Mouse (Mus musculus): Measurements from ENCODE around the gene Fgl2. TPM values are rescaled to one million over a fixed set of nuclear protein-coding genes. Genes with fewer than 3 reads are reported as not detected.

Fgl2 gene
- polyA plus RNA-seq, 1 experiment from 2014 or later, result 4.6 TPM

DNA sequence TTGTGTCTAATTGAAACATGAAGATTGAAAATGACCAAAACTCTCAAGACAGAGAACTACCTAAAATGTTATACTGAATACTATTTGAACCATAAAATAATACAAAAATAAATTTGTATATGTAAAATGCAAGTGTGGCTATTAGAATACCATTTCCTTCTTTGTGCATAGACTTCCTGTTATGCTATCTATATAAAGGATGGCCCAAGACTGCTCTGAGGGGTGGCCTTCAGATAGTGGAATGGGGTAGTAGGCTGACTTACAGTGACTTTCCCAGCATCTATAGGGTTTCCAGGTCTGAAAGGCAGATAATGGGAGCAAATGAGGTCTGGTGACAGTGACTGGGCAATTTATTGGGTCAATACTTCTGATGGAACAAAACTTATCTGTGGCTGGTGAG lies 14.9 kb downstream of the Fgl2 start:
- Histone ChIP-seq H3K9ac (no peak overlapping the region), H3K4me2 (no peak overlapping the region), H3K4me1 (replicated peaks) (peaks cover 4% of the 10 kb centered on the region; the same call in 1 of the 2 replicates), H3K27me3 (no peaks in the 10 kb centered on the region), H3K27ac (no peak overlapping the region), H3K4me3 (no peak overlapping the region), H3K36me3 (no peaks in the 10 kb centered on the region), H3K9me3 (no peaks in the 10 kb centered on the region)
- no peak for ATAC-seq (ENCODE audit: low FRiP score)

DNA sequence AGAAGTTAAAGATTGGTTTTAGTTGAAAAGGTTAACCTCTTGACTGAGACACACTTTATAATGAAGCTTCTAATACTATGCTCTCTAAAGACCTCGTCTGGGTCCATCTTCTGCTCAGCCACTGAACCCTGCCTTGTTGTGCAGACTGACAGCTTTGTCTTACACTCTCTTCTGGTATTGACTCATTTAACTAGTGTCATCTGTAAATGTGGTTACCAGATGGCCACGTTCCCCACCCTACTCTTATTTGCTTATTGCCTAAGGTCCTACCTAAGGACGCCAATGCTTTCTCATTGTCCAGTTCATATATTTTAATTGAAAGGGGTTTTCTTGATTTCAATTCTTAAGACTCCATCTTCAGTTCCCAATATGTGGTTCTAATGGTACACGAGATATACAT lies 16.4 kb downstream of the Fgl2 start:
- H3K4me1 ChIP-seq (replicated peaks), result peaks cover 4% of the 10 kb centered on the region; the same call in 1 of the 2 replicates
- ATAC-seq (ENCODE audit: low FRiP score), result no peak
- no peaks in the 10 kb centered on the region for H3K27me3 ChIP-seq

DNA sequence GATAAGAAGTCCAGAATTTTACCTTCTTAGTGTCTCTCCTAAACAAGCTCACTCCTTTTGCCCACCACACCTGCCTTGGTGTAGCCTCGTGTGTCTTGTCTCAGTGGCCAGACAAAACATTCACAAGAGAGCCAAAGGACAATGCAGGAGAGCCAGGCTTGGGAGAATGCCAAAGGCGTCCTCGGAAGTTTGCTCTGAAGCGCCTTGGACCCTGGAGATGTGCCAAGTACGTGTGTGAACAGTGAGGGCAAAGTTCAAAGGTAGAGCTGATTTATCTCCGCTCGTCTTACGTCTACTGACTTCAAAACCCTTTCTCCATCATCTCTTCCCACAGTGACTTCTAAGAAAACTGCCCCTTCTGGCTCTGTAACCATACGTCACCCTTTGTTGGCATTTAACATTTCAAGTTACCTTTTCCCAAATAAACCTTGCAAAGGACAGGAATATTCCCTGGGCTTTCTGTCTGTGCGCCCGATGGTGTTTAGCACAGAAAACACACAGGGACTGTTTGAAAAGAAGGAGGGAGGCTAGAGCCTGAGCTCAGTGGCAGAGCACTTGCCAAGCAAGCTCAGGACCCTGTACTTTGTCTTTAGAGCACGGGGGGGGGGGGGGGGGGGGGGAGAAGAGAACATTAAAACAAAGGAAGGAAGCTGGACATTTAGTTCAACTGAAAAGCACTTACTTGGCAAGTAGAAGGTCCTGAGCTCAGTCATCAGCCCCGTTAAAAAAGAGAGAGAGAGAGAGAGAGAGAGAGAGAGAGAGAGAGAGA lies 19.4 kb downstream of the Fgl2 start:
- Histone ChIP-seq H3K36me3 (no peaks in the 10 kb centered on the region), H3K4me3 (no peak overlapping the region)

More for the DNA sequence above, 16.4 kb downstream of the Fgl2 start:
- H3K4me2 ChIP-seq, result no peak overlapping the region
- H3K9ac ChIP-seq, result no peak overlapping the region
- no peaks in the 10 kb centered on the region for H3K36me3 ChIP-seq
- WGBS, result 83% methylated on average over 4 of the region's 4 CpGs
- H3K27ac ChIP-seq, result no peak overlapping the region
- no peak overlapping the region for H3K4me3 ChIP-seq
- H3K9me3 ChIP-seq, result no peaks in the 10 kb centered on the region

DNA sequence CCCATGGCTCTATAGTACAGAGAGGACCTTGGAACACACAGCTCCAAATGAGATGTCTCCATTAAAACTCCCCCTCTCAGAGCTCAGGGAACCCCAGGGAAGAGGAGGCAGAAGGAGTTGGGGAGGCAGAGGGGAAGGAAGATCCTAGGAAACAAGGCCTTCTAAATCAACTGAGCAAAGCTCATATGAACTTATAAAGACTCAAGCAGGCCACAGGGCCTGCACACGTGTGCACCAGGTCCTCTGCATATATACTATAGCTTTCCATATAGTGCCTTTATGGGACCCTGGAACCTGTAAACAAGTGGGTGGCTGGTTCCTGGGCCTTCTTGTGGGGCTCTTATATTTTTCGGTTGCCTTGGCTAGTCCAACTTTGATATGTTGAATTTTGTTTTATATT lies 22.1 kb downstream of the Fgl2 start:
- Histone ChIP-seq H3K27ac (no peak overlapping the region), H3K4me1 (replicated peaks) (peaks cover 9% of the 10 kb centered on the region), H3K9ac (no peak overlapping the region), H3K9me3 (no peaks in the 10 kb centered on the region), H3K4me2 (no peak overlapping the region), H3K36me3 (no peaks in the 10 kb centered on the region), H3K27me3 (no peaks in the 10 kb centered on the region), H3K4me3 (no peak overlapping the region)
- no peak for ATAC-seq (ENCODE audit: low FRiP score)
- 90% methylated on average over 2 of the region's 2 CpGs for WGBS

More for the DNA sequence above, 19.4 kb downstream of the Fgl2 start:
- no peak overlapping the region for H3K27ac ChIP-seq
- H3K4me1 ChIP-seq (replicated peaks), result peaks cover 9% of the 10 kb centered on the region
- H3K27me3 ChIP-seq, result no peaks in the 10 kb centered on the region
- no peak for ATAC-seq (ENCODE audit: low FRiP score)
- no peak overlapping the region for H3K4me2 ChIP-seq
- H3K9me3 ChIP-seq, result no peaks in the 10 kb centered on the region
- 57% methylated on average over 12 of the region's 13 CpGs for WGBS
- no peak overlapping the region for H3K9ac ChIP-seq

DNA sequence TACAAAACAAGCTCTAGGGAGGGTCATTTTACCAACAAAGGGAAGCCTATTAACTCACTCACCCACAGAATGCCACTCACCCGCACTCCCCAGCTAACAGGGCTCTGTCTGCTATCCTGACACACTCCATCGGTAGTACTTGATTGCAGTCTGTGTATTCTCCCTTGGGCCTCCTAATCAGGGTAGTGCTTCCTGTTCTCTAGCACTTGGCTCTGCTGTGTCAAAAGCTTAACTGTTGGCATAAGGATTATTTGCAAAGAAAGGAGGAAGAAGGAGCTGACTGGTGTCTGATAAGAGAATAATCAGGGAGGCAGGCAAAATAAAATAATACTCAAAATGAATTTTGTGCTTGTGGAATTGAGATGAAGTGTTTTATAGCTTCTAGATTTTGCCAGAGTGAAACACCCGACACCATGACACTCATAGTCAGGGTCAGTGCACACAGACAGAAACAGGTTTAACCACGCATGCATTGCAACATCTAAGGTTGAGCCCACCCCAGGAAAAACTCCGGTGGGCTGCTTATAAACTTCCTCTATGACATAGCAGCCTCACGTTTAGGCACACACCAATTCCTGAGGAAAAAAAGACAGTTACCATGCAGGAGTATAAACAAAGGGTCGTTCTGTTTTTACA lies 22.9 kb downstream of the Fgl2 start:
- H3K4me2 ChIP-seq, result no peak overlapping the region
- no peaks in the 10 kb centered on the region for H3K9me3 ChIP-seq
- H3K4me3 ChIP-seq, result no peak overlapping the region
- no peaks in the 10 kb centered on the region for H3K36me3 ChIP-seq
- WGBS, result 59% methylated on average over 7 of the region's 7 CpGs
- H3K4me1 ChIP-seq (replicated peaks), result peaks cover 9% of the 10 kb centered on the region
- no peak for ATAC-seq (ENCODE audit: low FRiP score)
- no peak overlapping the region for H3K9ac ChIP-seq
- H3K27ac ChIP-seq, result no peak overlapping the region
- H3K27me3 ChIP-seq, result no peaks in the 10 kb centered on the region

DNA sequence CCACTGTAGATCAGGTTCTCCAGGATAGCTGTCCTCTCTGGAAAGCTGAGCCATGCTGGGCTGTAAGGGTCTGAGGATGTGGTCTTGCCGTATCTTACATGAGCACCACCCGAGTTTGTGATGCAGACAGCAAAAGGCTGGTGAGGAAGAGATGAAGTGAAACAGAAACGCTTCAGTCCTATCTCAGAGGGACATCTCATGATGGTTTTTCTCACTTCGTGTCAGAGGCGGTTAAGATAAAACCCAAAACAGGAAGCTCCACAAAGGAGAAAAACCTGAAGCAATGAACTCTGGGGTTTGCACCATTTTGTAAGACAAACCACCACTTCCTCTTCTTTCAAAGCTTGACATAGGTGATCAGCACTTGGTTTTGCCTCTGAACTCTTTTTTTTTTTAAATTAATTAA lies 38.8 kb downstream of the Fgl2 start:
- Histone ChIP-seq H3K9ac (no peak overlapping the region), H3K27me3 (no peaks in the 10 kb centered on the region), H3K27ac (no peak overlapping the region), H3K4me3 (no peak overlapping the region), H3K4me2 (no peak overlapping the region), H3K36me3 (no peaks in the 10 kb centered on the region), H3K9me3 (no peaks in the 10 kb centered on the region), H3K4me1 (replicated peaks) (no peaks in the 10 kb centered on the region)
- ATAC-seq (ENCODE audit: low FRiP score), result no peak
- WGBS, result 89% methylated on average over 5 of the region's 5 CpGs

DNA sequence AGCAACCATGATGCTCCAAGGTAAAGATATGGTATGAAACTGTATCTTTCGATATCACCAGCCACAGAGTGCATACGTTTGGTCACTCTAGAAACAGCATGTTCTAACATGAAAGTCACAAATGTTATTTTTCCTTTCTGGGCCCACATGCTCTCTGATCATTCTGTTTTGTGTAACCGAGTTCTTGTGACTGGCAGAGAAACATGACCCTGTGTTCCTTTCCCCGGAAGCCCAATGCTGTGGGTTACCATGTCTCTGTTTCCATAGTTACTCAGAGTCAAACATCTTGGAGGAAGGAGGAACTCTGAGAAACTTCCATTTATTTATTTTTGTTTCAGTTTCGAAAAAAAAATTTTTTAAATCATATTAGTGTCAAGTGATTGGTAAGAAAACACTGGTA lies 39.6 kb downstream of the Fgl2 start:
- Histone ChIP-seq H3K4me1 (replicated peaks) (no peaks in the 10 kb centered on the region), H3K36me3 (no peaks in the 10 kb centered on the region), H3K27me3 (no peaks in the 10 kb centered on the region), H3K9me3 (no peaks in the 10 kb centered on the region), H3K4me3 (no peak overlapping the region), H3K9ac (no peak overlapping the region), H3K27ac (no peak overlapping the region), H3K4me2 (no peak overlapping the region)
- no peak for ATAC-seq (ENCODE audit: low FRiP score)
- WGBS, result 76% methylated on average over 5 of the region's 5 CpGs

DNA sequence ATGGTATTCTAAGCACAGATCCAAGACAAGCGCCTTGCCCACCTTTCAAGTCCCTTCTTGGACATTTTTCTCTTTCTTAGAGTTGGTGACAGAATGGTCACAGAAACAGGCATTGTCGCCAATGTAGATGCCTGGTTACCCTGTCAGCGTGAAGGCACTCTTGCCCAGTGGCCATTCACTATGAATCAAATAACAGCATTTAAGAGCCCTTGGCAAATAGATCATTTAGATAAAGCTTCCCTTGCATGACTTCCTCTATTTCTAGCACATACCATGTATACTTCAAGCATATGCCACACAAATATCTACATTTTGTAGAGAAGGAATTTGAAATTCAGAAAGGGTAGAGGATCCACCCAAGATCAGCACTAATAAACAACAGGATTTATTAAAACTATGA lies 40.9 kb downstream of the Fgl2 start:
- no peak for ATAC-seq (ENCODE audit: low FRiP score)
- WGBS, result 87% methylated on average over 3 of the region's 3 CpGs
- no peak overlapping the region for H3K9ac ChIP-seq
- no peaks in the 10 kb centered on the region for H3K9me3 ChIP-seq
- no peaks in the 10 kb centered on the region for H3K36me3 ChIP-seq
- no peak overlapping the region for H3K4me3 ChIP-seq
- H3K27ac ChIP-seq, result no peak overlapping the region
- H3K4me2 ChIP-seq, result no peak overlapping the region
- H3K27me3 ChIP-seq, result no peaks in the 10 kb centered on the region
- H3K4me1 ChIP-seq (replicated peaks), result no peaks in the 10 kb centered on the region

DNA sequence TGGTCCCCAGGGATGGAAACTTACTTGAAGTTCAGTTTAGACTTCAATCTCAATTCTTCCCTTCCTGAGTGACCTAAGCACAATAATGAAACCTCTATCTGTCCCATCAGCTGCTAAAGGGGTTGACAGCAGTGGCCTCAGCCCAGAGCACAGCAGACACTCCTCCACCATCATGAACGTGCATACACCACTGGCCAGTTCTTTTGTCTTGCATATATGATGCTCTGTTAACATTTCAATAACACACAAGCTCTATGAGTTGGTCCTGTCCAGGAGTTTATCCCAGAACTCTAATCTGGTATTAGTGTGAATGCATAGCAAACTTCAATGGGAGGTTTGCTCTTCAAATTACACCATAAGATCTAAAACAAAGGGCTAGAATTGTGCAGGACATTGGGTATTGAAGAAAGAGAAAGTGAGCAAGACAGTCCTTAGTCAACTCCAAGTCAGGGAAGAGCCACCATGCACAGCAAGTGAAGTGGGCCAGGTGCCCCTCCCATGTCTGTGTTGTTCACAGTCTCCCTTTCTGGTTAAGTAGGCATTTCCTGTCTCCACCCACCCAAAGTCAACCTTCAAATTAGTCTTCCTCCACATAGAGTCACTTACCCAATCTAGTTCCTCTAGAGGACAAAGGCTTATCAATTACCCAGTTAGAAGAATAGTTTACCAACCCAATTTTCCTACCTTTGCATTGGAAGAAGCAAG lies 41.8 kb downstream of the Fgl2 start:
- Histone ChIP-seq H3K4me2 (no peak overlapping the region), H3K4me1 (replicated peaks) (no peaks in the 10 kb centered on the region), H3K4me3 (no peak overlapping the region), H3K9ac (no peak overlapping the region), H3K27ac (no peak overlapping the region), H3K9me3 (no peaks in the 10 kb centered on the region), H3K27me3 (no peaks in the 10 kb centered on the region), H3K36me3 (no peaks in the 10 kb centered on the region)
- no peak for ATAC-seq (ENCODE audit: low FRiP score)
- 67% methylated on average over 1 of the region's 1 CpGs for WGBS

DNA sequence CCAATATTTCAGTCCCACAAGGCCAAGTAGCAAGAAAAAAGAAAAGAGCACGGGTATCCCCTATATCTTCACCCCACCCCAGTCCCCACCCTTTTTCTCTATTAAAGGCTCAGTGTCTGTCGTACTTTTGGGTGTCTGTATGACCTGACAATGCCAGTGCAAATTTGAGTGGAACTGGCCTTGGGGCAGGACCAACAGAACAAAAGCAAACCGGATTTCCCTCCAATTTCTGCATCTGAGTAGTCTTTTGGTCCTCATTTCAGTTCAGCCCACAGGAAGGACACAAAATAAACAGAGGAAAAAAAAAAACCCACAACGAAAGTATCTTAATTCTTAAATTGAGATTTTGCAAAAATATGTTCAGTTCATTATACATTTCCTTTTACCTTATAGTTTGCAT lies 46.2 kb downstream of the Fgl2 start:
- 75% methylated on average over 4 of the region's 4 CpGs for WGBS
- Histone ChIP-seq H3K4me1 (replicated peaks) (no peaks in the 10 kb centered on the region), H3K9ac (no peak overlapping the region)

DNA sequence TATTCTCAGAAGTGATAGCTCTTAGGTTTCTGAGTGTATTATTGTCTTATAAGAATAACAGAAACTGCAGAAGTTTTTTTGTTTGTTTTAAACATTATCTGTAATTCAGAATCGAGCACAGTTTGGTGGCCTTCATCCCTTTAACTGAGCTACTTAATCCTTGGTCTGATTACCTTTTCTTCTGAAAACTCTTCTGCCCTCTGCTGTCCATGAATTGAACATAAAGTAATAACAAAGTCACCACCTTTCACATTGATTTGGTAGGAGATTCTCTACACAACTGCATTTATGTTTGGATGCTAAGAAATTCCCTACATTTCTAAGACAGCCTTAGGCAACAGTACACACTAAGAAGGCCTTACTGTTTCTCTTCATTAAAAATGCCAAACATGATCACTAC lies 48.2 kb downstream of the Fgl2 start:
- WGBS, result 51% methylated on average over 1 of the region's 1 CpGs
- Histone ChIP-seq H3K4me3 (no peak overlapping the region), H3K36me3 (no peaks in the 10 kb centered on the region), H3K27me3 (no peaks in the 10 kb centered on the region), H3K9me3 (no peaks in the 10 kb centered on the region), H3K27ac (no peak overlapping the region), H3K9ac (no peak overlapping the region), H3K4me2 (no peak overlapping the region), H3K4me1 (replicated peaks) (peaks cover 2% of the 10 kb centered on the region; the same call in 1 of the 2 replicates)
- ATAC-seq (ENCODE audit: low FRiP score), result no peak

More for the DNA sequence above, 46.2 kb downstream of the Fgl2 start:
- no peaks in the 10 kb centered on the region for H3K27me3 ChIP-seq
- H3K4me3 ChIP-seq, result no peak overlapping the region
- no peak for ATAC-seq (ENCODE audit: low FRiP score)
- no peak overlapping the region for H3K4me2 ChIP-seq
- H3K9me3 ChIP-seq, result no peaks in the 10 kb centered on the region
- no peak overlapping the region for H3K27ac ChIP-seq
- H3K36me3 ChIP-seq, result no peaks in the 10 kb centered on the region

Measured in hindbrain, embryonic 13.5 days (tissue).